Mouse (Mus musculus): ENCODE measurements at regions not wholly inside any gene's neighbourhood (a gene's known extent, or its start where the extent isn't known, plus 50 kb on each side); places are given as distances from the start of the nearest gene placed in this dataset.

DNA sequence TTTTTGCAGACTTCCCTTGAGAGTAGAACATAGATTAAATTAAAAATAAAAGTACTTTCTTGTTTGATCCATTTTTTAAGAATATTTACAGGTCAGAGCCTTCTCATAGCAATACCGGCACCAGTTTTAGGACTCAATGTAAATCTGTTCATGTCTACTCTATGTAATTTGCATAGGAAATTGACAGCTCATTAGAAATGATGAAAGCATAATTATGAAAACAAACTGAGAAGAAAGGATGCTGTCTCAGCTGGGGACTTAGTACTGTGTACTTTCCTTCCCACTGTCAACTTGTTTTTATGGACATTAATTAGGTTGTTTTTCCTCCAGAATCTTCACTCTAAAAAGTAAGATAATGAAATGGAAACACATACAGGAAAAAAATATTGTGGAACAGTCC is 3344.8 kb upstream of the Gm6569 start:
- no peak overlapping the region for H3K9ac ChIP-seq (ENCODE audit: low read length)
- DNase-seq (ENCODE audit: low spot score) (no peak), ATAC-seq (replicated peaks; ENCODE audit: low FRiP score) (no peak)
- H3K4me3 ChIP-seq (ENCODE audit: low read depth, low read length), result no peak overlapping the region
- no peak overlapping the region for H3K27ac ChIP-seq (ENCODE audit: low read depth, low read length)
- H3K9me3 ChIP-seq (ENCODE audit: control insufficient read depth, low read length), result no peaks in the 10 kb centered on the region
- H3K4me2 ChIP-seq (ENCODE audit: low read depth, low read length, severe bottlenecking), result no peak overlapping the region
- H3K36me3 ChIP-seq (ENCODE audit: control insufficient read depth, insufficient read depth, low read length), result no peaks in the 10 kb centered on the region
- H3K4me1 ChIP-seq (replicated peaks; ENCODE audit: control insufficient read depth, insufficient read depth, low read length), result no peaks in the 10 kb centered on the region
- WGBS, result 76% methylated on average over 1 of the region's 1 CpGs
- H3K27me3 ChIP-seq (ENCODE audit: control insufficient read depth, insufficient read depth, low read length), result no peaks in the 10 kb centered on the region

DNA sequence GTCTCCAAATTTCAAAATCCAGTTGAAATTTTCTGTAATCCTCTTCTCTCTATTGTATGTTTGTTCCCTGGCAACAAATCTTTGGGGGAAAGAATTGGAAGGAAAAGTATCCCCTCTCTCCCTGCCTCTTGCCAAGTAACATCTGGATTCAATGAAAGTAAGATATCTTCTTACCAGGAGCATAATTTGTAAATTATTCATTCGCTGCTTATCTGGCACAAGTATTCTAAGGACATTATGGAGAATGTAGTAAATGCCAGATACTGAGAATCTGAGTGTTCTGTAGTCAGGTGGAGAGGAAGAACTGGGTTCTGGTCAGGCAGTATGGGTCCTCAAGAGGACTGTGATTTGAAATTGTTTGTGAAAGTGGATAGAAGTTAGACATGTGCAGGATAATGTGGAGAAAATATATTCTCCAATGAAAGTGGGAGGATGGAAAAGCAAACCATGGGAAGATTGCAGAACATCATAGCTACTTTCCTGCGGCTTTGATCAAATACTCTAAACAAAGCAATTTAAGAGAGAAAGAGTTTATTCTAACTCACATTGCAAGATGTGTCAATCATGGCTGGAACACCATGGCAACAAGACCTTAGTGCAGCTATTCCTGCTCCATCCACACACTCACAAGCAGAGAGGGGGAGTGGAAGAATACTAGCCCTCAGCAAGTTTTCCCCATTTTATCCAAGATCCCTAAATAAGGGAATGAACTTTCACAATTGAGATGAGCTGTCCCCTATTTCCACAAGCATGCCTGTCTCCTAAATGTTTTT is 3327.1 kb upstream of the Gm6569 start:
- no peaks in the 10 kb centered on the region for H3K4me1 ChIP-seq (replicated peaks; ENCODE audit: control insufficient read depth, insufficient read depth, low read length)
- H3K9me3 ChIP-seq (ENCODE audit: control insufficient read depth, low read length), result no peaks in the 10 kb centered on the region
- H3K9ac ChIP-seq (ENCODE audit: low read length), result no peak overlapping the region
- H3K27me3 ChIP-seq (ENCODE audit: control insufficient read depth, insufficient read depth, low read length), result no peaks in the 10 kb centered on the region
- H3K36me3 ChIP-seq (ENCODE audit: control insufficient read depth, insufficient read depth, low read length), result no peaks in the 10 kb centered on the region
- H3K4me2 ChIP-seq (ENCODE audit: low read depth, low read length, severe bottlenecking), result no peak overlapping the region
- no peak overlapping the region for H3K4me3 ChIP-seq (ENCODE audit: low read depth, low read length)
- WGBS, result 78% methylated on average over 2 of the region's 2 CpGs
- ATAC-seq (replicated peaks; ENCODE audit: low FRiP score) (no peak), DNase-seq (ENCODE audit: low spot score) (no peak)
- no peak overlapping the region for H3K27ac ChIP-seq (ENCODE audit: low read depth, low read length)

DNA sequence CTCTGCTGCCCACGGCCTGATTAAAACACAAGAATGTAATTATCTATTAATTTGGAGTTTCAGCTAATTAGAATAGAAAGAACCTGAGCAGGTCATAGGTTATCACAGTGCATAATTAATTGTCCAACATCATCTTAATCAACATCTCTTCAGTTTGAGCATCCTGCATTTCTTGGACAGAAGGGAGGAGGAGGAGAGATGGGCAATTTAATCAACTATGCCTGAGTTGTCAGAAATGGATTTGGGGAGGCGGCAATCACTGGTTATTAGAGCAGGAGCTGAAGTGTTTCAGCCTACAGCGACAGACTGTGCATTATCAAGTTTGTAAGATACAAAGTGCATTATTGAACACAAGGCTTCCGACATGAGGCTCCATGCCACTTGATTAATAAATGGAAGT is 3313.8 kb upstream of the Gm6569 start:
- Histone ChIP-seq H3K4me1 (replicated peaks; ENCODE audit: control insufficient read depth, insufficient read depth, low read length) (no peaks in the 10 kb centered on the region), H3K27me3 (ENCODE audit: control insufficient read depth, insufficient read depth, low read length) (no peaks in the 10 kb centered on the region), H3K36me3 (ENCODE audit: control insufficient read depth, insufficient read depth, low read length) (no peaks in the 10 kb centered on the region), H3K4me2 (ENCODE audit: low read depth, low read length, severe bottlenecking) (no peak overlapping the region), H3K9ac (ENCODE audit: low read length) (no peak overlapping the region), H3K9me3 (ENCODE audit: control insufficient read depth, low read length) (no peaks in the 10 kb centered on the region), H3K27ac (ENCODE audit: low read depth, low read length) (no peak overlapping the region), H3K4me3 (ENCODE audit: low read depth, low read length) (no peak overlapping the region)
- no peak; the same call in 1 of the 2 replicates for ATAC-seq (replicated peaks; ENCODE audit: low FRiP score)
- no peak for DNase-seq (ENCODE audit: low spot score)
- whole genome bisulfite sequencing, result 56% methylated on average over 4 of the region's 4 CpGs

DNA sequence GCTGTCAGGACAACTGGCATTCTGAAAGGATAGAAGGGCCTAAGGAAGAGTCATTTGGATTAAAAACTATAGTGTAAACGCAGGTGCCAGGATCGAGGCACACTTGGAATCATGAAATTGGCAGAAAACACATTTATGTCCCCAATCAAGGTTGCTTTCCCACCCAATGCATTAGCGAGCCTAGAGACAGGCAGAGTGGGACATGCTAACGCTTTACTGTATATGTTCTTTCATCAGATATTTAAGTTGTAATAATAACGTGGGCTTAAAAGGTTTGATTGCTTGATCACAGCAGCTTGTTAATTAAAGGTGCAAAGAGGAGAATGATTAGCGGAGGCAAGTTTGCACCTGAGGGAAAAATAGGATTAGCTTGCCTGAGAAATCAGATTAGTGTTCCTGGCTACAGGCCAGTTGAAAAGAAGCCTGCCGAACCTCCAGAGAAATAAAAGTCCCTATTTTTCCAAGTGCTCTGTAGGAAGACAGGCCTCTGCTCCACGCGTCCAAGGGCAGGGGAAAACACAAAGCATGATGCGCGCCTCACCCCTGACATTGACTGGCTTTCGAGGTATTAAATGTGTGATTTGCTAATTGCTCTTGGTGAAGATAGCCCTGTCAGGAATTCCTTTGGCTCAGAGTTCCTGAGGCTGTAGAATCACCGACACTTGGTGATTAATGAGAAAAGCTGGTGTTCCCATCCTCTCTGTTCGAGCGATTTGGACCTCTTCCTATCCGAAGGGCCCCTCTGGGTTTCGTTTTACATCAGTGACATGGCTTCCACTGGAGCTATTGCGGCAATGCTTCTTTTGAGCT is 3279.4 kb upstream of the Gm6569 start:
- Histone ChIP-seq H3K27me3 (ENCODE audit: control insufficient read depth, insufficient read depth, low read length) (no peaks in the 10 kb centered on the region), H3K4me2 (ENCODE audit: low read depth, low read length, severe bottlenecking) (peak overlapping the region; percentile 8; the same call in 1 of the 2 replicates), H3K36me3 (ENCODE audit: control insufficient read depth, insufficient read depth, low read length) (no peaks in the 10 kb centered on the region), H3K4me3 (ENCODE audit: low read depth, low read length) (no peak overlapping the region), H3K27ac (ENCODE audit: low read depth, low read length) (no peak overlapping the region), H3K4me1 (replicated peaks; ENCODE audit: control insufficient read depth, insufficient read depth, low read length) (no peaks in the 10 kb centered on the region; the same call in 1 of the 2 replicates), H3K9me3 (ENCODE audit: control insufficient read depth, low read length) (no peaks in the 10 kb centered on the region), H3K9ac (ENCODE audit: low read length) (no peak overlapping the region)
- DNase-seq (ENCODE audit: low spot score) (peak; percentile 51), ATAC-seq (replicated peaks; ENCODE audit: low FRiP score) (peak; percentile 71)
- 43% methylated on average over 18 of the region's 18 CpGs for WGBS

DNA sequence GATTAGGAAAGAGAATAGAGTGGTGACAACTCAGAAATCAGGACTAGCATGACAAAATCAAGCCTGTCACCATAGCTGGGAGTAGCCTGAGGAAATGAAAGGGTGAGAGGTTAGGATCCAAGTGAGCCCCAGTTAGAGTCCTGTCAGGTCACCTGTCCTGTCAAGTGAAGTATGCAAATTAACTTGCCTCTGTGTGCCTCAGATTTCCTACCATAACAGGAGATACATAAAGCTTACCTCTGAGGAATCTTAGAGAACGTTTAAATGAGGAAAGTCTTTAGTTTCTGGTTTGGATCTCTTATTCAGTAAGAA is 3278.8 kb upstream of the Gm6569 start:
- Histone ChIP-seq H3K4me1 (replicated peaks; ENCODE audit: control insufficient read depth, insufficient read depth, low read length) (no peaks in the 10 kb centered on the region; the same call in 1 of the 2 replicates), H3K36me3 (ENCODE audit: control insufficient read depth, insufficient read depth, low read length) (no peaks in the 10 kb centered on the region), H3K27me3 (ENCODE audit: control insufficient read depth, insufficient read depth, low read length) (no peaks in the 10 kb centered on the region), H3K9ac (ENCODE audit: low read length) (no peak overlapping the region), H3K4me3 (ENCODE audit: low read depth, low read length) (no peak overlapping the region), H3K27ac (ENCODE audit: low read depth, low read length) (no peak overlapping the region), H3K4me2 (ENCODE audit: low read depth, low read length, severe bottlenecking) (peak overlapping the region; percentile 8; the same call in 1 of the 2 replicates), H3K9me3 (ENCODE audit: control insufficient read depth, low read length) (no peaks in the 10 kb centered on the region)
- ATAC-seq (replicated peaks; ENCODE audit: low FRiP score) (peak; percentile 39), DNase-seq (ENCODE audit: low spot score) (no peak)
- 77% methylated on average over 1 of the region's 1 CpGs for WGBS

DNA sequence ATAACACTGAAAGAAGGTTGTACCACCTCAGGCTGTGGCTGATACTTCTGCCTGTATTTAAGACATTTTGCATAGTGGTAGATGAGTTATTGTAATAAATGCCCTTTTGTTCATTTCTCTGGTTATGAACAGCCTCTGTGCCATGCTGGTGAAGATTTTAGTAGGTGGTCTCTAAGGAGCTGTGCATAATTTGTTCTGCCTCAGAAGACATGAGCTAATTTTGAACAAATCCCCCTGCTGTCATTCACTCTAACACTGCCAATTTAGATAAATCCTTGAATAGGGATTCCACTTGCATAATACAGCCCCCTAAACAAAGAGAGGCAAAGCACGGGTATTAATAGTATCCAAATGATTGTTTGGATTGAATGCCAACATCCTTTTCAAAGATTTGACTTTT is 3240.1 kb upstream of the Gm6569 start:
- no peaks in the 10 kb centered on the region for H3K36me3 ChIP-seq (ENCODE audit: control insufficient read depth, insufficient read depth, low read length)
- no peak overlapping the region for H3K27ac ChIP-seq (ENCODE audit: low read depth, low read length)
- DNase-seq (ENCODE audit: low spot score) (no peak), ATAC-seq (replicated peaks; ENCODE audit: low FRiP score) (peak; percentile 76)
- no peaks in the 10 kb centered on the region for H3K9me3 ChIP-seq (ENCODE audit: control insufficient read depth, low read length)
- H3K27me3 ChIP-seq (ENCODE audit: control insufficient read depth, insufficient read depth, low read length), result peaks cover 10% of the 10 kb centered on the region
- H3K9ac ChIP-seq (ENCODE audit: low read length), result no peak overlapping the region
- no peak overlapping the region for H3K4me2 ChIP-seq (ENCODE audit: low read depth, low read length, severe bottlenecking)
- 8% methylated on average over 1 of the region's 1 CpGs for WGBS
- H3K4me1 ChIP-seq (replicated peaks; ENCODE audit: control insufficient read depth, insufficient read depth, low read length), result no peaks in the 10 kb centered on the region
- H3K4me3 ChIP-seq (ENCODE audit: low read depth, low read length), result no peak overlapping the region

GRCm38 (mm10) chr15:70600762-70601489 is 3233.4 kb upstream of the Gm6569 start:
- ATAC-seq (replicated peaks; ENCODE audit: low FRiP score), result no peak
- H3K4me1 ChIP-seq (replicated peaks; ENCODE audit: control insufficient read depth, insufficient read depth, low read length), result no peaks in the 10 kb centered on the region
- no peak overlapping the region for H3K4me3 ChIP-seq (ENCODE audit: low read depth, low read length)
- no peak overlapping the region for H3K27ac ChIP-seq (ENCODE audit: low read depth, low read length)
- H3K9ac ChIP-seq (ENCODE audit: low read length), result no peak overlapping the region
- no peak overlapping the region for H3K4me2 ChIP-seq (ENCODE audit: low read depth, low read length, severe bottlenecking)
- peaks cover 7% of the 10 kb centered on the region; the same call in 1 of the 2 replicates for H3K27me3 ChIP-seq (ENCODE audit: control insufficient read depth, insufficient read depth, low read length)
- 67% methylated on average over 2 of the region's 2 CpGs for WGBS
- no peak for DNase-seq (ENCODE audit: low spot score)
- H3K9me3 ChIP-seq (ENCODE audit: control insufficient read depth, low read length), result no peaks in the 10 kb centered on the region
- no peaks in the 10 kb centered on the region for H3K36me3 ChIP-seq (ENCODE audit: control insufficient read depth, insufficient read depth, low read length)

DNA sequence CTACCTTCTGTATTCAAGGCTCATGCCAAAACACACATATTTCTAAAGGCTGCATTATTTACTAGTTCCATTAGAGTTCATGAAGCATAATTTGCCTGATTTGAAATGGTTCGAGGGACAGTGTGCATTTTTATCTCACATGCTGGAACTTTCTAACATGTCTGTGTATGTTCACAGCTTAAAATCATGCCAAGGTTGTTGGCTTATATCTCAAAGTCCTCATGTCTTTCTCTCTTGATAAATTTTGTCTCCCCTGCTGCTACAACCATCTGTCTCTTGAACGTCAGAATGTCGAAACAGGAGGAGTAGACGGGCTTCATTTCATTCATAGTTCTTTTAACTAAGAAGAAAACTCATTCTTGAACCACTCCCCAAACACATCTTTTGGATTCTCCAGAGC is 3229.1 kb upstream of the Gm6569 start:
- Histone ChIP-seq H3K4me2 (ENCODE audit: low read depth, low read length, severe bottlenecking) (no peak overlapping the region), H3K4me1 (replicated peaks; ENCODE audit: control insufficient read depth, insufficient read depth, low read length) (no peaks in the 10 kb centered on the region), H3K4me3 (ENCODE audit: low read depth, low read length) (no peak overlapping the region), H3K27ac (ENCODE audit: low read depth, low read length) (no peak overlapping the region), H3K9me3 (ENCODE audit: control insufficient read depth, low read length) (no peaks in the 10 kb centered on the region), H3K9ac (ENCODE audit: low read length) (no peak overlapping the region), H3K27me3 (ENCODE audit: control insufficient read depth, insufficient read depth, low read length) (no peaks in the 10 kb centered on the region), H3K36me3 (ENCODE audit: control insufficient read depth, insufficient read depth, low read length) (no peaks in the 10 kb centered on the region)
- DNase-seq (ENCODE audit: low spot score) (no peak), ATAC-seq (replicated peaks; ENCODE audit: low FRiP score) (no peak)
- 91% methylated on average over 4 of the region's 4 CpGs for WGBS

Measured in forebrain, embryonic 11.5 days (tissue).